Mouse (Mus musculus) cortical plate, adult 2 months (tissue): ENCODE results near the gene Apod.

ENCODE experiments used
- CTCF ChIP-seq: fragments of 200-500 bp; IDR thresholded peaks from 2 replicates; pipeline ENCODE4 v1.5.1; 2011; ENCODE audit warnings: mild to moderate bottlenecking, control low read depth, low read length; ENCODE audit not compliant: insufficient read depth; ENCODE audit errors: extremely low read depth
- POLR2A ChIP-seq: fragments of 200-500 bp; IDR thresholded peaks from 2 replicates; pipeline ENCODE4 v1.6.1; 2011; ENCODE audit warnings: mild to moderate bottlenecking, low read length, control low read depth; ENCODE audit not compliant: insufficient read depth; ENCODE audit errors: extremely low read depth

DNA sequence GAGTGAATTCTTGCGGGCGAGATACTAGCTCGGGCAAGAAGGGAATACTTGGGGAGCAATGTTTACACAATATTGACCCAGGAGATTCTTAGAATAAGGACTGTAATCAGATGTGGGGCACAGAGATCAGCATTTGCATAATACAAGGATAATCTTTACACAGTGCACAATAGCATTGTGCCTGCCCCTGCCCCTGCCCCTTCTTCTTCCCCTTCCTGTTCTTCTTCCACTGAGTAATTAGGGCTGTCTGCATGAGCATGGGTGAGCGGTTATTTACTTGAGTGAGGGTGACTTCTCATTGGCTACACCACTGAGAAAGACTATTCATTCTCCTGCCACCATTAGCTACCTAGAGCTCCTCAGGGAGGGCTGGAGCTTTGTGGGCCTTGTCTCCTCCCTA, 6.9 kb upstream of the Apod start:
- TF ChIP-seq CTCF: no peak
- no peak for TF ChIP-seq POLR2A
